Mouse (Mus musculus) macrophage (primary cell): ENCODE data around the gene P4ha2. TPM values are rescaled to one million over a fixed set of nuclear protein-coding genes. Genes with fewer than 3 reads are reported as not detected.

ENCODE experiments used
- H3K27ac ChIP-seq: fragments of 350-480 bp; formaldehyde crosslinking; 2 replicates; pipeline ENCODE4 v1.9.0; 2021
- H3K36me3 ChIP-seq: fragments of 350-480 bp; formaldehyde crosslinking; 2 replicates; pipeline ENCODE4 v1.9.0; 2021; ENCODE audit errors: inconsistent target
- H3K4me3 ChIP-seq: fragments of 350-480 bp; formaldehyde crosslinking; 2 replicates; pipeline ENCODE4 v1.9.0; 2021; ENCODE audit errors: inconsistent target
- H3K79me2 ChIP-seq: fragments of 350-480 bp; formaldehyde crosslinking; 2 replicates; pipeline ENCODE4 v1.9.0; 2021; ENCODE audit errors: inconsistent target
- WGBS: methylation state at CpG from one replicate; pipeline ENCODE4 v1.1.7; 2026; ENCODE audit warnings: inconsistent platforms; ENCODE audit not compliant: missing documents; 5-methylcytosine and 5-hydroxymethylcytosine counted together
- polyA plus RNA-seq: library from polyadenylated mRNA; stranded (reverse); fragments of 250-400 nt; gene quantifications from 3 replicates; pipeline ENCODE4 v1.2.4, GENCODE M21; 2018; ENCODE audit warnings: inconsistent platforms
- total RNA-seq, 78 experiments: library from RNA; depleted of rRNA; stranded (reverse); fragments of 250-400 nt; gene quantifications; 1 replicate in 9 of 78; 2 replicates in 24 of 78; 3 replicates in 43 of 78; 4 replicates in 2 of 78; pipeline ENCODE4 v1.2.4; 2018; ENCODE audit warnings: inconsistent platforms in 56 of 78

Gene P4ha2
- total RNA-seq (2018; cell fraction: chromatin; rRNA removed) = 10 to 100 TPM in 12 of 26 experiments, 1 to 10 TPM in 14; 1.3 to 33.9 (median 9.6) TPM
- 10 to 100 TPM in 2 of 26 experiments, 1 to 10 TPM in 24; 2.6 to 10.9 (median 5.4) TPM for total RNA-seq (2018; cell fraction: cytosol; rRNA removed)
- total RNA-seq (2018; cell fraction: nucleus; rRNA removed) = 10 to 100 TPM in 10 of 26 experiments, 1 to 10 TPM in 16; 4.3 to 32.0 (median 8.7) TPM
- 8.3 to 15.6 TPM (median 11.6 TPM) in 3 replicates for polyA plus RNA-seq

GRCm38 (mm10) chr11:54100045-54100691 is at the start of gene P4ha2:
P4ha2 (plus strand) TSS chr11:54100095.
- H3K4me3 ChIP-seq = no peak within 1 kb of the TSS; the same call in 1 of the 2 replicates
- no peaks in the 10 kb centered on the region for H3K36me3 ChIP-seq
- no peaks in the 10 kb centered on the region for H3K79me2 ChIP-seq
- WGBS = 60% methylated on average over 10 of the region's 10 CpGs
- no peak within 1 kb of the TSS for H3K27ac ChIP-seq

- WGBS = 94% methylated on average over 2 of the region's 2 CpGs
- H3K36me3 ChIP-seq = peaks cover 29% of the 10 kb centered on the region; the same call in 1 of the 2 replicates
- no peak overlapping the region for H3K27ac ChIP-seq
- H3K4me3 ChIP-seq = no peak overlapping the region
- no peaks in the 10 kb centered on the region for H3K79me2 ChIP-seq
Measured at GRCm38 (mm10) chr11:54050205-54050604, 49.7 kb upstream of the P4ha2 start.

GRCm38 (mm10) chr11:54051161-54051560 is 48.7 kb upstream of the P4ha2 start:
- Histone ChIP-seq H3K4me3 (no peak overlapping the region), H3K27ac (no peak overlapping the region), H3K79me2 (no peaks in the 10 kb centered on the region), H3K36me3 (peaks cover 39% of the 10 kb centered on the region; the same call in 1 of the 2 replicates)
- 91% methylated on average over 7 of the region's 7 CpGs for WGBS

DNA sequence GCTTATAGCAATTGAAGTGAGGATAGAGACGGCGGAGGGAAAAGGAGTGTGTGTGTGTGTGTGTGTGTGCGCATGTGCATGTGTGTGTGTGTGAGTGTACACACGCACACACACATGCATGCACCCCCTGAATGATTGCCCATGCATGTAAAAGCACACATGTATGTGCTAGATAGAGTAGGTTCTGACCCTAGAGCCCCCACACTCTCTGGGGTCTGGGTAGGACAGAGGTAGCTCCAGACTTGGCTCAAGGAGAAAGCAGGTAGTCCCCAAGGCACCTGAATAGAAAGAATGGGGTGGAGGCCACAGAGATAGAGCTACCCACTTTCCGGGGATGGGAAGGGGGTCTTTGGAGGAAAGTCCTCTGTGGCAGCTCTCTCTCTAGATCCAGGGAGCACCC is 47.8 kb upstream of the P4ha2 start:
- Histone ChIP-seq H3K36me3 (peaks cover 43% of the 10 kb centered on the region; the same call in 1 of the 2 replicates), H3K4me3 (no peak overlapping the region), H3K79me2 (no peaks in the 10 kb centered on the region), H3K27ac (no peak overlapping the region)
- 95% methylated on average over 4 of the region's 5 CpGs for WGBS

GRCm38 (mm10) chr11:54053090-54053489 is 46.8 kb upstream of the P4ha2 start:
- H3K79me2 ChIP-seq = no peaks in the 10 kb centered on the region
- H3K27ac ChIP-seq = no peak overlapping the region
- 65% methylated on average over 7 of the region's 7 CpGs for WGBS
- no peak overlapping the region for H3K4me3 ChIP-seq
- H3K36me3 ChIP-seq = peaks cover 52% of the 10 kb centered on the region; the same call in 1 of the 2 replicates

GRCm38 (mm10) chr11:54054257-54054656 is 45.6 kb upstream of the P4ha2 start:
- H3K4me3 ChIP-seq = no peak overlapping the region
- H3K36me3 ChIP-seq = peaks cover 63% of the 10 kb centered on the region; the same call in 1 of the 2 replicates
- H3K79me2 ChIP-seq = no peaks in the 10 kb centered on the region
- 21% methylated on average over 6 of the region's 6 CpGs for WGBS
- no peak overlapping the region for H3K27ac ChIP-seq

- peaks cover 82% of the 10 kb centered on the region for H3K36me3 ChIP-seq
- no peaks in the 10 kb centered on the region for H3K79me2 ChIP-seq
- WGBS = 85% methylated on average over 8 of the region's 8 CpGs
- no peak overlapping the region for H3K27ac ChIP-seq
- no peak overlapping the region for H3K4me3 ChIP-seq
Measured at GRCm38 (mm10) chr11:54056132-54056531, 43.8 kb upstream of the P4ha2 start.

GRCm38 (mm10) chr11:54057428-54057827 is 42.5 kb upstream of the P4ha2 start:
- H3K36me3 ChIP-seq = peaks cover 88% of the 10 kb centered on the region
- 50% methylated on average over 1 of the region's 2 CpGs for WGBS
- no peaks in the 10 kb centered on the region for H3K79me2 ChIP-seq
- no peak overlapping the region for H3K4me3 ChIP-seq
- no peak overlapping the region for H3K27ac ChIP-seq

DNA sequence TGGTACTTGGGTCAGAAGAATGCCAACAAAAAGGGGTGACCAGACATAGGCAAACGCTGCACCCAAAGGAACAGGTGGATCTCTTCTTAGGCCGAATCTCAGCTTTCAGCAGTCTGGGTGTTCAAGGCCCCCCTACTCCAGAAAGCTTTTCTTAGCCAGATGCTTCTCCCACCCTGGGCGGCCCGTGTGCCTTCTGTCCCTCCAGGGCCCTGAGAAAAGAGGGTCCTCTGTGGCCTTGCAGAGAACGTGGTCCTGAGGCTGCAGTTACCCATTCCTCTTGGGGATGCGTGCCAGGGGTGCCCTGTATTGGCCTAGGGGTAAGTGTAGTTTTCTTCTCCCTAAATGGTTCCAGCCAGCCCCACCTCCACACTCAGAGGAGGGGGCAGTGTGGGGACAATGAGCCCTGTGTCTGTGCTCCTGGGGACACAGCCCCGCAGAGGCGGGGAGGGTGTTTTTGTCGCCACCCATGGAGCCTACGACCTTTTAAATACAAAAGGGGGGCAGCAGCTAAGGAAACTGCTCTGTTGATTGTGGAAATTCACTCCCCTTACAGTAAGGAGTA is 41.8 kb upstream of the P4ha2 start:
- Histone ChIP-seq H3K27ac (no peak overlapping the region), H3K4me3 (no peak overlapping the region), H3K79me2 (no peaks in the 10 kb centered on the region), H3K36me3 (peaks cover 88% of the 10 kb centered on the region)
- WGBS = 88% methylated on average over 9 of the region's 10 CpGs

DNA sequence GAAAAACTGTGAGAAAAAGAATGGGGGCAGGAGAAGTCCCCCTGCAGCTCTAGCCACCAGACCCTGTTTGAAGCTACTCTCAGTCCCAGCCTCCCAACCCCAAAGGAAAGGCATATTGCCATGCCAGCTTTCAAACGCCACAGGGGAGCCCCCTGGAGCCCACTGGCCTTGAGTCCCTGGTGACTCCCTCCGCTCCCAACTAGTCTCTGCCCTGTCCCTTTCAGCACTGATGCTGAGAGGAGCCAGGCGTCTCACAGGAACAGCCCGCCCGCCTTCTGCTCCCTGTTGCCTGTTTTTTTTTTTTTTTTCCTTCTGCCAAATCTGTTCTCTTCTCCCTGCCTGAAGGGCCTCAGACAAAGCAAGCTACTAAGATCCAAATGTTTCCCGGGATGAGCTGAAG is 41.3 kb upstream of the P4ha2 start:
- H3K27ac ChIP-seq = no peak overlapping the region
- 82% methylated on average over 6 of the region's 6 CpGs for WGBS
- peaks cover 88% of the 10 kb centered on the region for H3K36me3 ChIP-seq
- no peaks in the 10 kb centered on the region; the same call in 1 of the 2 replicates for H3K79me2 ChIP-seq
- no peak overlapping the region for H3K4me3 ChIP-seq

DNA sequence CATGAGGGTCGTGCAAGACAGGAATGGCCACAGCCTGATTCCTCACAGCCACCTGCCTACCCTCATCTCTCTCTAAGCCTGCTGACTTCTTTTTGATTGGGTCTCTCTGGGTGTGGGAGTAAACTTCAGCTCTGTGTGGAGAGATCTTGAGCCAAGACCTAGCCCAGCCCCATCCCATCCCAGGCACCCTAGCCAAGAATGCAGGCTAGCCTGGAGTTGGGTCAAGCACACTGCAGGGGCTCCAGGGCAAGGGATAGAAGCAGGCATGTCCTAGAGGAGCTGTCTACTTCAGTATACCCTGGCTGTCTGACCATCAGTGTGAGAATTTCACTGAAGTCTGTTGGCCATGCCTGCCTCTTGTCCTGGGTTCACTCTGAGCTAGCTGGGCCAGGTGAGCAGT is 40.4 kb upstream of the P4ha2 start:
- H3K27ac ChIP-seq = no peak overlapping the region
- peaks cover 86% of the 10 kb centered on the region for H3K36me3 ChIP-seq
- H3K79me2 ChIP-seq = no peaks in the 10 kb centered on the region; the same call in 1 of the 2 replicates
- 91% methylated on average over 1 of the region's 1 CpGs for WGBS
- H3K4me3 ChIP-seq = no peak overlapping the region

DNA sequence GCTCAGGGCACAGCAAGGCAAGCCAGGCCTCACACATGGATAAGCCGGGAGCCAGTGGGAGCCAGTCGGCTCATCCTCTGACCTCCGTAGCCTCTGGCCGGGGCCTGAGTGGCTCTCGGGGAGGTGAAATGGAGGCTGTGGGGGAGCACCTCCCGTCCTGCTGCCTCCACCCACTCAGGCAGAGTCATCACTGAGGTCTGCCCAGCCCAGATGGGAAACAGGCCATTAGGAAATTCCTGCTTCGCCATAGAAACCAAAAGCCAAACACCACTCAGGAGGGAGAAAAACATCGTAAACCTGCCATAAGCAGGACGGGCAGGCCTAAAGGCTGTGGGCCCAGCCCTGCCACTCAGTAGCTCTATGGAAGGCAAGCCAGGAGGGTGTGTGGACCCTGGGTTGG is 39.6 kb upstream of the P4ha2 start:
- Histone ChIP-seq H3K27ac (no peak overlapping the region), H3K79me2 (peaks cover 5% of the 10 kb centered on the region; the same call in 1 of the 2 replicates), H3K36me3 (peaks cover 78% of the 10 kb centered on the region), H3K4me3 (no peak overlapping the region)
- WGBS = 87% methylated on average over 9 of the region's 9 CpGs

DNA sequence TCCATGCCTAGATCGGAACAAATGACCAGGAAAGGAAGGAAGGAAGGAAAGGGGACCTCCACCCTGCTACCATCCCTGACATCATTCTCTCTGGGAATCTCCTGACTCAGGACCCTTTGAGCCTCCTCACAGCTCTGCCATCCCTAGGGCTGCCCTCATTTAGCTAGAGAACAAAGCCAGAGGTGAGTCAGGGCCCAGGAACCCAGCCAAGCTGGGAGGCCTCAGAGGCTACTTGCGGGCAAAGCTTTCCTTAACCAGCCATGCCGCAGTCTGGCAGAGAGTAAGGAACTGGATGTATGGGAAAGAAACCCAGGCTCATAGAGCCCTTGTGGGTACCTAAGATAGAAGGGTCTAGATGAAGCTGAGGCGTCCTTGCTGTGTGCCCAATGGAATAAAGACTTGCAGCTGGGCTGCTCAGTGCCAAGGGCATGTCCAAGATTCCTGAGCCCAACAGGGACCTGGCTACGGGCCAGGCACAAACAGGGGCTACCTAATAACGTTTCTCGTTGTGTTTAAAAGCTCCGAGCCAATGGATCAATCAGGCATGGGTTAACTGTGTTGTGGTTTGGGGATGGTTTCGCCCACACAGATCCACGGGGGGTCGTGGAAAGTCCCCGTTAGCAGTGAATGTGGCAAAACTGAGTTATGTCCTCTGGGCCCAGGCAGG is 37.7 kb upstream of the P4ha2 start:
- Histone ChIP-seq H3K36me3 (peaks cover 65% of the 10 kb centered on the region), H3K27ac (no peak overlapping the region), H3K4me3 (no peak overlapping the region), H3K79me2 (peaks cover 24% of the 10 kb centered on the region; the same call in 1 of the 2 replicates)
- 89% methylated on average over 12 of the region's 12 CpGs for WGBS

DNA sequence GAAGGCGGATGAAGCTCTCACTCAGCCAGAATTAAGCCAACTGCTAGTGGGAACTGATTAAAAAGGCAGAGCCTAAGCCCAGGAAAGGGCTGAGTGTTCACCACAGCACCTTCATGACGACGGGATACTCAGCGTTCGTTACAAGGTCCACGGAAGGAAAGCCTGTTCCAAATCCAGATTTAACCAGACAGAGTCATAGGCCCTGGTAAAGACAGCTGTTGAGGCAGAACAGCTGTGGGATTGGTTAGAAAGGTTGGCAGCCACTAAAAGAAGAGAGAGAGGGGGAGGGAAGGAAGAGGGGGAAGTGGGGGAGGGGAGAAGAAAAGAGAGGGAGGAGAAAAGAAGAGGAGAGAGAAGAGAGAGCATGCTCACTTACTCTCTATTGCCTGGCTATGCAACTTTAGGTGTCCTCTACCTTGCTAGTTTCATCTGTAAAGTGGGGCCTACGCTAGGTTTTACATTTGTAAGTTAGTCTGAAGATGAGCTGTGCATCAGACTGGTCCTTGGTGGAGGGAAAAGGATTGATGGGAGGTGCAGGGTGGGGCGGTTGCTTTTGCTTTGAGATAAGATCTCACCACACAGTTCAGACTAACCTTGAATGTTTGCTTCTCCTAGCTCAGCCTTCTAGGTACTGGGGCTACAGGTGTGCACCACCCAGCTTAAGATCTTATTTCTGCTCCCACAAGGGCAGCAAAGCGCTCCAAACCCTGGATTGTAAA is 37.0 kb upstream of the P4ha2 start:
- H3K79me2 ChIP-seq = peaks cover 29% of the 10 kb centered on the region; the same call in 1 of the 2 replicates
- WGBS = 94% methylated on average over 9 of the region's 9 CpGs
- H3K4me3 ChIP-seq = no peak overlapping the region
- H3K36me3 ChIP-seq = peaks cover 59% of the 10 kb centered on the region
- no peak overlapping the region for H3K27ac ChIP-seq
